Mouse (Mus musculus) thymus, adult 2 months (tissue): ENCODE results near the gene Sec22b. TPM values are rescaled to one million over a fixed set of nuclear protein-coding genes. Genes with fewer than 3 reads are reported as not detected.
A peak's percentile ranks its signal among the peaks of the same experiment; 100 is the strongest.

Source experiments
- DNase-seq: peaks from one replicate; pipeline ENCODE4 v3.0.0; 2021
- H3K27ac ChIP-seq: fragments of 200-500 bp; 2 replicates; pipeline ENCODE4 v1.5.1; 2012; ENCODE audit warnings: low read length, control low read depth; ENCODE audit not compliant: control insufficient read depth, insufficient read depth
- H3K27me3 ChIP-seq: fragments of 200-500 bp; 2 replicates; pipeline ENCODE4 v1.6.1; 2012; ENCODE audit warnings: mild to moderate bottlenecking, low read length, moderate library complexity, mixed read lengths; ENCODE audit not compliant: control insufficient read depth, insufficient read depth
- H3K36me3 ChIP-seq: fragments of 200-500 bp; 2 replicates; pipeline ENCODE4 v1.6.1; 2012; ENCODE audit warnings: mild to moderate bottlenecking, low read length, moderate library complexity; ENCODE audit not compliant: control insufficient read depth, insufficient read depth
- H3K4me1 ChIP-seq: fragments of 200-500 bp; replicated peaks from 2 replicates; pipeline ENCODE4 v1.6.1; 2012; ENCODE audit warnings: low read length; ENCODE audit not compliant: control insufficient read depth, insufficient read depth
- H3K4me3 ChIP-seq: fragments of 200-500 bp; 2 replicates; pipeline ENCODE4 v1.5.1; 2012; ENCODE audit warnings: mild to moderate bottlenecking, low read length, control low read depth, moderate library complexity; ENCODE audit not compliant: control insufficient read depth, insufficient read depth
- CTCF ChIP-seq: fragments of 200-500 bp; IDR thresholded peaks from 2 replicates; pipeline ENCODE4 v1.5.1; 2012; ENCODE audit warnings: mild to moderate bottlenecking, control low read depth, low read length, moderate library complexity, borderline replicate concordance; ENCODE audit not compliant: control insufficient read depth, poor library complexity, insufficient read depth; ENCODE audit errors: extremely low read depth
- POLR2A ChIP-seq: fragments of 200-500 bp; IDR thresholded peaks from 2 replicates; pipeline ENCODE4 v1.6.1; 2012; ENCODE audit warnings: mild to moderate bottlenecking, low read length, control low read depth, moderate library complexity; ENCODE audit not compliant: control insufficient read depth, poor library complexity, insufficient read depth; ENCODE audit errors: extremely low read depth
- WGBS: fragments of 180-500 bp; shearing (Covaris S2); methylation state at CpG from one replicate; pipeline ENCODE4 v1.1.7; 2018; 5-methylcytosine and 5-hydroxymethylcytosine counted together
- polyA plus RNA-seq: library from polyadenylated mRNA; depleted of rRNA; stranded (reverse); fragments of >200 nt; gene quantifications from 2 replicates; pipeline ENCODE4 v1.2.3, GENCODE M21; 2012

The Sec22b gene
- polyA plus RNA-seq, 1 experiment = 35.2 TPM

DNA sequence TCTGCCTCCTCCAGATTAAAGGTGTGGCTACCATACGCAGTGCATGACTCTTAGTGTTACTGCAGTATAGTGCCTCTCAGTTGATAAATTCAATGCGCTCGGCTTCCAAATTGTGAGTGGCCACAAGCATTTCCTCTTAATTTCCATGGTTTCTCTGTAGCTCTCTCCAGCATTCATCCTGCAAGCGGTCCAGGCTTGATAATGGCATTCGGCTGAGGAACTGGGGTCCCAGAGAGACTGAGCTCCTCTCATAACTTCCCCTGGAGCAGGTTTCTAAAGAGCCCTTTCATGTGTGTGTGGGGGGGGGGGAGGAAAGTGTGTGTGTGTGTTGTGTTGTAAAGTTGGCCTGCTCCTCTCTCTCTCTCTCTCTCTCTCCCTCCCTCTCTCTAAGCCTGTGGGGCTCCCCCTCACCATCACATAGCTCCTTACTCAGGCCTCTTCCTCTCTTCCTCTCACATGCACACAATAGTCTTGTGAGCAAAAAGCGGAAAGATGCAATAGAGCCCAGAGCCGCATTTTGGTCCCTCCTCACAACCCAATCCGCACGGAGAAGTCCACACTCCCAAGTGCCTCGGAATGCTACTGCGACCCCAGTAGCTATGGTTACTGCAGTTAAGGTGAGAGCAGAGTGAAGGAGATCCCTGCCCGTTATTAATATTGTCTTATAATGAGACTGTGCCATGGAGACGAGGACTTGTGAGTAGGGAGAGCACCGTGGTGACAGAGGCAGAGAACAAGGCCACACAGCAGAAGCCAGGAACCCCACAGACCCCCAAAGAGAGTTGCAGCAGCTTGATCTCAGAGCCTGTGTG is 60.0 kb downstream of the Sec22b start:
- no peak overlapping the region for H3K4me3 ChIP-seq
- H3K36me3 ChIP-seq = no peaks in the 10 kb centered on the region
- no peak for DNase-seq
- WGBS = 78% methylated on average over 14 of the region's 14 CpGs
- H3K27ac ChIP-seq = no peak overlapping the region
- H3K27me3 ChIP-seq = no peaks in the 10 kb centered on the region
- peaks cover 6% of the 10 kb centered on the region for H3K4me1 ChIP-seq
- TF ChIP-seq POLR2A = no peak

DNA sequence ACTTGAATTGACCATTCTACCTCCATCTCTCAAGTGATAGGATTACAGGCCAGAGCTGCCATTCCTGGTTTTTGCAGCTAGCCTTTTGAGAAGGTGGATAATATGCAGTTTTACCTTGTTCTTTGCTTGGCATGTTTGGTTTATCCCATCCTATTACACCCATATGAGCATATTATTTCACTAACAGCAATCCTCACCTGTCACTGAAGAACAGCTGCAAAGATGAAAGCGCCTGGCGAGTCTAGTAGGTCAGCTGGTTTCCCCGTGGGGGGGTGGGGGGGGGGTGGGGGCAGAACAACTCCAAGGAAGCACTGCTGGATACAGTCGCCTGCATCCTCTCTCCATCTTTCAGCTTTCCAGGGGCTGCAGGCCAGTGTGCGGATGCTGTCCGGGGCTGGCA is 61.0 kb downstream of the Sec22b start:
- Histone ChIP-seq H3K36me3 (no peaks in the 10 kb centered on the region), H3K4me3 (no peak overlapping the region), H3K27ac (no peak overlapping the region), H3K27me3 (no peaks in the 10 kb centered on the region), H3K4me1 (peaks cover 6% of the 10 kb centered on the region)
- no peak for DNase-seq
- TF ChIP-seq CTCF (no peak), POLR2A (no peak)
- WGBS = 75% methylated on average over 6 of the region's 6 CpGs

DNA sequence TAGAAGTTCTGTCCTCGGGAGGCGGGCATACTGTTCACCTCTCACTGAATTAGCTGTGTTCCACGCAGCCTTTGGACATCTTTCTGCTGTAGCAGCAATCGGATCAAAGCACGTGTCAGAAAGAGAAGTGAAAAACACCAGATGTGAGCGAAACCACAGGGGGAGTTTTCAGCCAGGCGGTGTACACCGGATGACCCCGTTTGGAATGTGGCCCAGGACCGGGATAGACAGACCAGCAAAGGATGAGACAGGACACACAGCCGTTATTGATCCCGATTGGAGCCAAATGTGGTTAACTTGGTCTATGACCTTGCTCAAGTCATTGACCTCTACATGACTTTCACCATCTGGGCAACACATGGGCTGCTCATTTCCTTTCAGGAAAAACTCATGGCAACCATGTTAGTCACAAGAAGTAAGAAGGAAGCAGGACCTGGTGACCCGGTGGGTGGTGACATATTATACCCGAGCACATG is 63.9 kb downstream of the Sec22b start:
- peak; percentile 8 for DNase-seq
- Histone ChIP-seq H3K27ac (no peak overlapping the region), H3K4me1 (peaks cover 6% of the 10 kb centered on the region), H3K4me3 (no peak overlapping the region), H3K36me3 (no peaks in the 10 kb centered on the region), H3K27me3 (no peaks in the 10 kb centered on the region)
- TF ChIP-seq POLR2A (no peak), CTCF (no peak)
- WGBS = 9% methylated on average over 14 of the region's 14 CpGs

DNA sequence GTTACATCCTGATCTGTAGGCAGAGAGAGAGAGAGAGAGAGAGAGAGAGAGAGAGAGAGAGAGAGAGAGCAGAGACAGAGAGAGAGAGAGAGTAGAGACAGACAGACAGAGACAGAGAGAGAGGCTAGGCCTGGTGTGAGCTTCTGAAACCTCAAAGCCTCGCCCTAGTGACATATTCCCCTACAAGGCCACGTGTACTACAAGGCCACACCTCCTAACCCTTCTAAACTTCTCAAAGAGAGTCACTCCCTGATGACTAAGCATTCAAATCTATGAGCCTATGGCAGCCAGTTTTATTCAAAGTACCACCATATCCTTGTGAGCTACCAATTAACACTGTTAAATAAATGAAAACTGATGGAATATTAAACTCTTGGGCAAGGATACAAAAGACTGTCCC is 66.6 kb downstream of the Sec22b start:
- no peak for DNase-seq
- no peaks in the 10 kb centered on the region for H3K27me3 ChIP-seq
- H3K36me3 ChIP-seq = no peaks in the 10 kb centered on the region
- no peak for TF ChIP-seq POLR2A
- no peak for TF ChIP-seq CTCF
- no peak overlapping the region for H3K27ac ChIP-seq
- H3K4me3 ChIP-seq = no peak overlapping the region
- H3K4me1 ChIP-seq = peaks cover 10% of the 10 kb centered on the region
- WGBS = 58% methylated on average over 2 of the region's 2 CpGs

DNA sequence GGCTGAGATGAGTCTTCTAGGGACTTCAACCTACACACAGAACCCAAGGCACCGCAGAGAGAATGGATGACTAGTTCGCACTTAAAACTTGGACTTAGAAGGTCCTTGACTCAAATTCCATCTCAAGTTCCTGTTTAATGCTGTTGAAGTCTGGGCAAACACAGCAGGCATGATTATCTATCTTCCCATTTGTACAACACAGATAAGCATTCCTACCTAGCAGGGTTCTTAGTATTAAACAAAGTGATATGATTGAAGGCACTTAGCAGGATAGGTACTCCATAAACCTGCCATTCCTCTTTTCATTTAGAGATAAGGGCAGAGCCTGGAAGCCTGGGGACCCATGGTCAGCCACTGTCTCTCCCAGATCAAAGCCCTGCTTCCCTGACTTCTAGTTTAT is 67.2 kb downstream of the Sec22b start:
- Histone ChIP-seq H3K27me3 (no peaks in the 10 kb centered on the region), H3K4me3 (no peak overlapping the region), H3K4me1 (peaks cover 10% of the 10 kb centered on the region), H3K36me3 (no peaks in the 10 kb centered on the region), H3K27ac (no peak overlapping the region)
- TF ChIP-seq CTCF (no peak), POLR2A (no peak)
- no peak for DNase-seq
- 95% methylated on average over 2 of the region's 2 CpGs for WGBS

DNA sequence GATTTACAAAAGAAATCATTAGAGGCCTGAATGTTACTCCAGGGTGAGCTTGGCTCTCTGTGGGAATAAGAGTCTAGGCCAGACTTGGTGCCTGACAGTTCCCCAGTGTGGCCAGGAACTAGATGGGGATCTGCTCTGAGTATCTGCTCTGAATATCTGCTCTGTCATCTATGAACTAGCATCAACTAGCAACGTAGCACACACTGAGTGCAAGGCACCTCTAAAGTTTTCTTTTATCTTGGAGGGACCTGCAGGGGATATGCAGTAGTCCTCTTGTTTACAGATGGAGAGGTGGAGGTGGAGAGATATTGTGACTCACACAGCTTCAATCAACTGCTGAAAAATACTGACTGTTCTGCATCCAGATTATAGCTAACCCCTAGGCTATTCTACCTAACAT is 68.0 kb downstream of the Sec22b start:
- Histone ChIP-seq H3K27me3 (no peaks in the 10 kb centered on the region), H3K27ac (no peak overlapping the region)
- WGBS = 80% methylated on average over 1 of the region's 1 CpGs

DNA sequence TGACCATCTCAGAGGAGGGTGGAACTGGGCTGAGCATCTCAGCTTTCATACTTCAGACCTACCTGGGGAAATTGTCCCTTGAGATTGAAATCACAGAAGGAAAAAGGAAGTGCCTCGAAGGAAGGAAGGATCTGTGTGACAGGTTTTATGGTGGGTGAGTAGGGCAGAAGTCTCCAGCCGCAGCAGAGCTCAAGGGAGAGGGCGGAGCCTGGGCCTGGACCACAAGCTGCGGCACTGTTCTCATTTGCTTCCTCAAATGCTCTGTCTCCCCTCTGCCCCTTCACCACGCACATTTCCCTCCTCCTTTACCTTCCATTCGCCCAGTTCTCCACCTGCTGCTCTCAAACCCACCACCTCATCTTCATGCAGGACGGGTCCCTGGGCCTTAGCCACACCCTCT is 70.1 kb downstream of the Sec22b start:
- no peak overlapping the region for H3K27ac ChIP-seq
- no peak overlapping the region for H3K4me3 ChIP-seq
- no peaks in the 10 kb centered on the region for H3K27me3 ChIP-seq
- no peak for TF ChIP-seq CTCF
- no peak for TF ChIP-seq POLR2A
- peaks cover 4% of the 10 kb centered on the region for H3K4me1 ChIP-seq
- H3K36me3 ChIP-seq = no peaks in the 10 kb centered on the region
- peak; percentile 22 for DNase-seq
- WGBS = 6% methylated on average over 7 of the region's 7 CpGs

More for the DNA sequence above, 68.0 kb downstream of the Sec22b start:
- TF ChIP-seq POLR2A (no peak), CTCF (no peak)
- DNase-seq = no peak
- Histone ChIP-seq H3K4me1 (peaks cover 10% of the 10 kb centered on the region), H3K36me3 (no peaks in the 10 kb centered on the region), H3K4me3 (no peak overlapping the region)
